Mouse (Mus musculus) stomach, postnatal 0 days (tissue): Measurements from ENCODE around the gene Mrpl45.

Source experiments
- CTCF ChIP-seq: IDR thresholded peaks from 2 replicates; pipeline ENCODE4 v1.5.1; 2016; ENCODE audit warnings: antibody characterized with exemption, low read depth, mild to moderate bottlenecking, moderate library complexity
- EP300 ChIP-seq: optimal IDR thresholded peaks from 2 replicates; pipeline ENCODE3; 2016; ENCODE audit warnings: antibody characterized with exemption

GRCm38 (mm10) chr11:97336238-97336637 lies 20.7 kb downstream of the Mrpl45 start:
- TF ChIP-seq EP300 (no peak), CTCF (no peak)
